Mouse (Mus musculus) kidney, postnatal 0 days (tissue): Measurements from ENCODE around the gene Sema7a. TPM values are rescaled to one million over a fixed set of nuclear protein-coding genes. Genes with fewer than 3 reads are reported as not detected.

ENCODE experiments used
- ATAC-seq: fragments of 200-750 bp; cut with Nextera tagmentation; replicated peaks from 2 replicates; pipeline ENCODE4 v1.8.0; 2017; ENCODE audit warnings: low read depth, moderate number of reproducible peaks, moderate TSS enrichment, moderate library complexity; ENCODE audit not compliant: low FRiP score
- DNase-seq: peaks from one replicate; pipeline ENCODE4 v3.0.0-alpha.2; 2016; ENCODE audit warnings: low spot score
- H3K27ac ChIP-seq: fragments of 300-500 bp; sonication (generic); 2 replicates; pipeline ENCODE4 v1.5.1; 2014; ENCODE audit warnings: mild to moderate bottlenecking
- H3K27me3 ChIP-seq: fragments of 300-500 bp; sonication (generic); 2 replicates; pipeline ENCODE4 v1.6.1; 2014; ENCODE audit warnings: low read length, mixed read lengths; ENCODE audit not compliant: insufficient read depth
- H3K36me3 ChIP-seq: fragments of 300-500 bp; sonication (generic); 2 replicates; pipeline ENCODE4 v1.6.1; 2014; ENCODE audit warnings: low read length, mixed read lengths; ENCODE audit not compliant: insufficient read depth
- H3K4me1 ChIP-seq: fragments of 300-500 bp; sonication (generic); replicated peaks from 2 replicates; pipeline ENCODE4 v1.6.1; 2014; ENCODE audit warnings: antibody characterized with exemption, low read length, mixed read lengths; ENCODE audit not compliant: insufficient read depth
- H3K4me2 ChIP-seq: fragments of 300-500 bp; sonication (generic); 2 replicates; pipeline ENCODE4 v1.6.1; 2014; ENCODE audit warnings: mild to moderate bottlenecking, low read length, moderate library complexity, mixed read lengths
- H3K4me3 ChIP-seq: fragments of 300-500 bp; sonication (generic); replicated peaks from 2 replicates; pipeline ENCODE4 v1.5.1; 2014; ENCODE audit warnings: low read depth, low read length
- H3K9ac ChIP-seq: fragments of 300-500 bp; sonication (generic); 2 replicates; pipeline ENCODE4 v1.6.1; 2014; ENCODE audit warnings: low read depth, low read length
- H3K9me3 ChIP-seq: fragments of 300-500 bp; sonication (generic); replicated peaks from 2 replicates; pipeline ENCODE4 v1.6.1; 2016; ENCODE audit warnings: low read length, inconsistent platforms, mixed read lengths
- CTCF ChIP-seq: IDR thresholded peaks from 2 replicates; pipeline ENCODE4 v1.5.1; 2016; ENCODE audit warnings: antibody characterized with exemption, low read depth, mild to moderate bottlenecking, moderate library complexity
- WGBS: fragments of 180-500 bp; shearing (Covaris S2); extraction: QIAGEN DNeasy Blood & Tissue Kit; methylation state at CpG from one replicate; pipeline ENCODE4 v1.1.7; 2014; 5-methylcytosine and 5-hydroxymethylcytosine counted together
- polyA plus RNA-seq: library from polyadenylated mRNA; unstranded; fragments of >200 nt; fragmentation: Nextera tagmentation; extraction: Ambion mirVana; gene quantifications from 2 replicates; pipeline ENCODE4 v1.2.1, GENCODE M21; 2015

Gene Sema7a
- polyA plus RNA-seq, 1 experiment from 2014 or later: 0.80 TPM

- H3K9me3 ChIP-seq: no peaks in the 10 kb centered on the region; the same call in 1 of the 2 replicates
- no peak for DNase-seq
- H3K27me3 ChIP-seq: no peaks in the 10 kb centered on the region
- H3K27ac ChIP-seq: no peak overlapping the region
- no peaks in the 10 kb centered on the region for H3K36me3 ChIP-seq
- H3K4me2 ChIP-seq: no peak overlapping the region
- TF ChIP-seq CTCF: no peak
- H3K4me3 ChIP-seq: no peak overlapping the region
- ATAC-seq: no peak
- H3K4me1 ChIP-seq: no peaks in the 10 kb centered on the region
- no peak overlapping the region for H3K9ac ChIP-seq
- 84% methylated on average over 10 of the region's 10 CpGs for WGBS
Observed at GRCm38 (mm10) chr9:57980570-57980969, 40.7 kb downstream of the Sema7a start.

- no peak for ATAC-seq
- WGBS: 91% methylated on average over 8 of the region's 8 CpGs
Observed at GRCm38 (mm10) chr9:57985304-57985703, 45.4 kb downstream of the Sema7a start.

GRCm38 (mm10) chr9:57986293-57986692 is 46.4 kb downstream of the Sema7a start:
- Histone ChIP-seq H3K27ac (no peak overlapping the region), H3K4me1 (0 out of 2 replicates have a peak, but pooled peaks cover 3% of the 10 kb centered on the region), H3K27me3 (no peaks in the 10 kb centered on the region), H3K9ac (no peak overlapping the region), H3K4me3 (no peak overlapping the region), H3K4me2 (no peak overlapping the region), H3K36me3 (no peaks in the 10 kb centered on the region), H3K9me3 (no peaks in the 10 kb centered on the region)
- ATAC-seq (no peak), DNase-seq (no peak)
- WGBS: 84% methylated on average over 7 of the region's 7 CpGs
- no peak for TF ChIP-seq CTCF

More at GRCm38 (mm10) chr9:57985304-57985703, 45.4 kb downstream of the Sema7a start:
- H3K9ac ChIP-seq: no peak overlapping the region
- no peaks in the 10 kb centered on the region for H3K9me3 ChIP-seq
- H3K27ac ChIP-seq: no peak overlapping the region
- H3K36me3 ChIP-seq: no peaks in the 10 kb centered on the region
- 0 out of 2 replicates have a peak, but pooled peaks cover 3% of the 10 kb centered on the region for H3K4me1 ChIP-seq
- no peak for TF ChIP-seq CTCF
- no peak overlapping the region for H3K4me2 ChIP-seq
- H3K4me3 ChIP-seq: no peak overlapping the region
- no peaks in the 10 kb centered on the region for H3K27me3 ChIP-seq
- no peak for DNase-seq

GRCm38 (mm10) chr9:57988098-57988497 is 48.2 kb downstream of the Sema7a start:
- Histone ChIP-seq H3K27ac (no peak overlapping the region), H3K36me3 (no peaks in the 10 kb centered on the region), H3K4me2 (no peak overlapping the region), H3K9me3 (no peaks in the 10 kb centered on the region), H3K4me1 (0 out of 2 replicates have a peak, but pooled peaks cover 3% of the 10 kb centered on the region), H3K27me3 (no peaks in the 10 kb centered on the region), H3K4me3 (no peak overlapping the region), H3K9ac (no peak overlapping the region)
- ATAC-seq (no peak), DNase-seq (no peak)
- 82% methylated on average over 2 of the region's 2 CpGs for WGBS
- no peak for TF ChIP-seq CTCF

- no peaks in the 10 kb centered on the region for H3K27me3 ChIP-seq
- DNase-seq (no peak), ATAC-seq (no peak)
- 0 out of 2 replicates have a peak, but pooled peaks cover 3% of the 10 kb centered on the region for H3K4me1 ChIP-seq
- H3K4me2 ChIP-seq: no peak overlapping the region
- no peak overlapping the region for H3K9ac ChIP-seq
- no peak overlapping the region for H3K4me3 ChIP-seq
- 64% methylated on average over 6 of the region's 6 CpGs for WGBS
- H3K27ac ChIP-seq: no peak overlapping the region
- no peaks in the 10 kb centered on the region for H3K36me3 ChIP-seq
- no peaks in the 10 kb centered on the region for H3K9me3 ChIP-seq
- no peak for TF ChIP-seq CTCF
Observed at GRCm38 (mm10) chr9:57989309-57989708, 49.4 kb downstream of the Sema7a start.

- DNase-seq (peak; percentile 65), ATAC-seq (no peak; the same call in 1 of the 2 replicates)
Observed at GRCm38 (mm10) chr9:57990438-57991110, 50.7 kb downstream of the Sema7a start.

More at GRCm38 (mm10) chr9:57990438-57991110, 50.7 kb downstream of the Sema7a start:
- H3K36me3 ChIP-seq: no peaks in the 10 kb centered on the region
- H3K9ac ChIP-seq: no peak overlapping the region
- peak; percentile 79 for TF ChIP-seq CTCF
- 0 out of 2 replicates have a peak, but pooled peaks cover 3% of the 10 kb centered on the region for H3K4me1 ChIP-seq
- 23% methylated on average over 10 of the region's 10 CpGs for WGBS
- no peak overlapping the region for H3K4me2 ChIP-seq
- no peak overlapping the region for H3K4me3 ChIP-seq
- no peak overlapping the region for H3K27ac ChIP-seq
- H3K9me3 ChIP-seq: no peaks in the 10 kb centered on the region
- H3K27me3 ChIP-seq: no peaks in the 10 kb centered on the region
